Mouse (Mus musculus) lung, embryonic 14.5 days (tissue): ENCODE results near the gene Ndufb7. TPM values are rescaled to one million over a fixed set of nuclear protein-coding genes. Genes with fewer than 3 reads are reported as not detected.
A peak's percentile ranks its signal among the peaks of the same experiment; 100 is the strongest.
"Not testable (repeated sequence)": the region's sequence is repeated elsewhere in the genome, so short reads cannot be mapped to it uniquely, and the experiment has no call there.

ENCODE experiments used
- ATAC-seq: fragments of 200-750 bp; cut with Nextera tagmentation; 2 replicates; pipeline ENCODE4 v1.8.0; 2017; ENCODE audit warnings: mild to moderate bottlenecking, moderate TSS enrichment, moderate library complexity; ENCODE audit not compliant: insufficient read depth
- DNase-seq: peaks from one replicate; pipeline ENCODE4 v3.0.0-alpha.2; 2015
- H3K27ac ChIP-seq: fragments of 300-500 bp; sonication (generic); 2 replicates; pipeline ENCODE4 v1.5.1; 2014; ENCODE audit warnings: low read depth, mild to moderate bottlenecking, moderate library complexity
- H3K27me3 ChIP-seq: fragments of 300-500 bp; sonication (generic); 2 replicates; pipeline ENCODE4 v1.6.1; 2014; ENCODE audit warnings: low read length, control low read depth; ENCODE audit not compliant: insufficient read depth
- H3K36me3 ChIP-seq: fragments of 300-500 bp; sonication (generic); 2 replicates; pipeline ENCODE4 v1.6.1; 2014; ENCODE audit warnings: control low read depth; ENCODE audit not compliant: insufficient read depth
- H3K4me1 ChIP-seq: fragments of 300-500 bp; sonication (generic); 2 replicates; pipeline ENCODE4 v1.6.1; 2014; ENCODE audit warnings: antibody characterized with exemption, control low read depth; ENCODE audit not compliant: insufficient read depth
- H3K4me2 ChIP-seq: fragments of 300-500 bp; sonication (generic); 2 replicates; pipeline ENCODE4 v1.6.1; 2014; ENCODE audit warnings: mild to moderate bottlenecking
- H3K4me3 ChIP-seq: fragments of 300-500 bp; sonication (generic); 2 replicates; pipeline ENCODE4 v1.5.1; 2014; ENCODE audit warnings: low read depth, low read length
- H3K9ac ChIP-seq: fragments of 300-500 bp; sonication (generic); 2 replicates; pipeline ENCODE4 v1.6.1; 2014
- H3K9me3 ChIP-seq: fragments of 300-500 bp; sonication (generic); 2 replicates; pipeline ENCODE4 v1.6.1; 2016; ENCODE audit warnings: low read depth, low read length, control low read depth
- CTCF ChIP-seq: IDR thresholded peaks from 2 replicates; pipeline ENCODE4 v1.5.1; 2016; ENCODE audit warnings: antibody characterized with exemption, low read depth
- WGBS: fragments of 180-500 bp; shearing (Covaris S2); extraction: QIAGEN DNeasy Blood & Tissue Kit; methylation state at CpG from one replicate; pipeline ENCODE4 v1.1.7; 2014; 5-methylcytosine and 5-hydroxymethylcytosine counted together
- polyA plus RNA-seq: library from polyadenylated mRNA; unstranded; fragments of >200 nt; fragmentation: Nextera tagmentation; extraction: Ambion mirVana; gene quantifications from 2 replicates; pipeline ENCODE4 v1.2.1, GENCODE M21; 2014

Gene Ndufb7
- polyA plus RNA-seq, 1 experiment from 2014 or later = 362 TPM

DNA sequence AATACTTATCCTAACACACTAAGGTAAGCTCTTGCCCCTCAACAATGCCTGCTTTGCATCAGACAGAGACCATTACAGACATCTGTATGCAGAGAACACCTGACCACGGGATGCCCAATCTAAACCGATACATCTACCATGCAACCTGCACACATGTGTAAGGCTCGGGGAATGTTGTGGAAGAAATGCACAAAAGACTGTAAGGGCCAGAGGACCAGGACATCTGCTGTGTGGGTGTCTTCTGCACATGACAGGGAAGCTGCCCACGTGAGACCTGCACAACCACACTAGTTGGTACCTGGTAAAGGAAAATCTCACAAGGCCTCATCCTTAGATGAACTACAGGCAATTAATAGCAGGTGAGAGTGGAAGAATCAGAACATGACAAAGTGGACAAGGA lies 3.2 kb upstream of the Ndufb7 start:
- Histone ChIP-seq H3K4me1 (no peaks in the 10 kb centered on the region; the same call in 1 of the 2 replicates), H3K4me2 (no peak overlapping the region), H3K36me3 (no peaks in the 10 kb centered on the region), H3K4me3 (no peak overlapping the region), H3K27ac (no peak overlapping the region), H3K27me3 (no peaks in the 10 kb centered on the region), H3K9me3 (no peaks in the 10 kb centered on the region), H3K9ac (no peak overlapping the region)
- DNase-seq (no peak), ATAC-seq (no peak)
- 71% methylated on average over 4 of the region's 4 CpGs for WGBS
- TF ChIP-seq CTCF = no peak

DNA sequence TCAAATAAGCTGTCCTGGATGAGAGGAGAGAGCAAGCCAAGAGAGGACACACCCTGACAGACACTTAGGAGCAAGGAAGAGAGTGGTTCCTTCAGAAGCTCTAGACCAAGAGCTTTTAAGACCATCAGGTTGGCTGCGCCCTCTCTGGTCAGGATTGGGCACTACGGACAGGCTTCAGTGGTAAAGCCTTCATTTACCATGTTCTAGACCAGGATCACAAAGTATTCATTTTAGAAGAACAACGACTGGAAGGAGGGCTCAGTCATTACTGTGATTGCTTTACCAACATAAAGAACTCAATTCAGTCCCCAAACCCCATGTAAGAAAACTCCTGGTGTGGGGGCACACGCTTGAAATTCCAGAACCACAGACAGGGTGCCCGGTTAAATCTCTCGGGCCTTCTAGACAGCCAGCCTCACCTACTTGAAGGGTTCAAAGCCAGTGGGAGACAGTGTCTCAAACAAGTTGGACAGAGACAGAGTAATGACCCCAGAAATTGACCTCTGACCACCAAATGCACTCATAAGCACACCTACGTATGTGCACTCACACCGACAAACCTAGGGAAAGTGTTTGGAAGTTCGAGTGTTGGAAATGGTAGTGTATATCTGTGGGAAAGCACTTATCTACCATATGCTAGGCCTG lies 618 bp upstream of the Ndufb7 start:
- peak; percentile 51; the same call in 1 of the 2 replicates for TF ChIP-seq CTCF
- 70% methylated on average over 9 of the region's 9 CpGs for WGBS
- Histone ChIP-seq H3K27me3 (no peaks in the 10 kb centered on the region), H3K4me2 (peak overlapping the region; percentile 72), H3K4me3 (peak overlapping the region; percentile 77), H3K27ac (no peak overlapping the region), H3K9ac (peak overlapping the region; percentile 80; the same call in 1 of the 2 replicates), H3K9me3 (no peaks in the 10 kb centered on the region), H3K36me3 (peaks cover 14% of the 10 kb centered on the region), H3K4me1 (no peaks in the 10 kb centered on the region; the same call in 1 of the 2 replicates)
- peak; percentile 13 for ATAC-seq
- peak; percentile 63 for DNase-seq

GRCm38 (mm10) chr8:83567668-83568067 lies 1.2 kb downstream of the Ndufb7 start:
- no peaks in the 10 kb centered on the region; the same call in 1 of the 2 replicates for H3K4me1 ChIP-seq
- peaks cover 32% of the 10 kb centered on the region for H3K36me3 ChIP-seq
- no peak overlapping the region for H3K27ac ChIP-seq
- WGBS = 53% methylated on average over 3 of the region's 3 CpGs
- peak overlapping the region; percentile 80 for H3K9ac ChIP-seq
- H3K9me3 ChIP-seq = no peaks in the 10 kb centered on the region
- peak overlapping the region; percentile 77 for H3K4me3 ChIP-seq
- ATAC-seq = no peak
- DNase-seq = no peak
- no peaks in the 10 kb centered on the region for H3K27me3 ChIP-seq
- H3K4me2 ChIP-seq = peak overlapping the region; percentile 72
- TF ChIP-seq CTCF = no peak

GRCm38 (mm10) chr8:83568128-83568527 lies 1.7 kb downstream of the Ndufb7 start:
- no peak for TF ChIP-seq CTCF
- peak overlapping the region; percentile 80; the same call in 1 of the 2 replicates for H3K9ac ChIP-seq

DNA sequence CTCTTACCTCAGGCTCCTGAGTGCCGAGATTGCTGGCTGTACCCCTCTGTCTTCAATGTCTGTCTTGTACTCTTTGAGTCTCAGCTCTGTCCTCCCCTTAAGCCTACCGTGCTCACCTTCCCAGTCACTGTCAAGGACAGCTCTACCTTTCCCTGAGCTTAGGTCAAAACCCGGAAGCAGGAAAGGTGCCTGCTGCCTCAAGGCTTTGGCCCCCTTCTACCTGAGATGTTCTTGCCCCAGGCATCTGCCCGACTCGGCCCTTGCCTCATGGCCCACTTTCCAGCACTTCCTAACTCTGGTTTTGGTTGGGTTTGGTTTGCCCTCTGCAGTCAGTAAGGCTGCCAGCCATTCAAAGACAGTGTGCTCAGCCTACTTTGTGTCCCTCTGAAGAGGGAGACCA lies 2.3 kb downstream of the Ndufb7 start:
- no peak overlapping the region for H3K4me3 ChIP-seq
- DNase-seq (no peak), ATAC-seq (no peak)
- no peak overlapping the region for H3K4me2 ChIP-seq
- H3K4me1 ChIP-seq = no peaks in the 10 kb centered on the region; the same call in 1 of the 2 replicates
- TF ChIP-seq CTCF = no peak
- H3K9ac ChIP-seq = no peak overlapping the region
- no peaks in the 10 kb centered on the region for H3K27me3 ChIP-seq
- 75% methylated on average over 5 of the region's 5 CpGs for WGBS
- no peaks in the 10 kb centered on the region for H3K9me3 ChIP-seq
- H3K27ac ChIP-seq = no peak overlapping the region
- H3K36me3 ChIP-seq = peaks cover 43% of the 10 kb centered on the region

More at GRCm38 (mm10) chr8:83568128-83568527, 1.7 kb downstream of the Ndufb7 start:
- Histone ChIP-seq H3K4me2 (peak overlapping the region; percentile 72; the same call in 1 of the 2 replicates), H3K36me3 (peaks cover 37% of the 10 kb centered on the region), H3K4me1 (no peaks in the 10 kb centered on the region; the same call in 1 of the 2 replicates), H3K27ac (no peak overlapping the region), H3K9me3 (no peaks in the 10 kb centered on the region), H3K4me3 (no peak overlapping the region), H3K27me3 (no peaks in the 10 kb centered on the region)
- no peak for DNase-seq
- ATAC-seq = no peak
- WGBS = 58% methylated on average over 5 of the region's 5 CpGs

DNA sequence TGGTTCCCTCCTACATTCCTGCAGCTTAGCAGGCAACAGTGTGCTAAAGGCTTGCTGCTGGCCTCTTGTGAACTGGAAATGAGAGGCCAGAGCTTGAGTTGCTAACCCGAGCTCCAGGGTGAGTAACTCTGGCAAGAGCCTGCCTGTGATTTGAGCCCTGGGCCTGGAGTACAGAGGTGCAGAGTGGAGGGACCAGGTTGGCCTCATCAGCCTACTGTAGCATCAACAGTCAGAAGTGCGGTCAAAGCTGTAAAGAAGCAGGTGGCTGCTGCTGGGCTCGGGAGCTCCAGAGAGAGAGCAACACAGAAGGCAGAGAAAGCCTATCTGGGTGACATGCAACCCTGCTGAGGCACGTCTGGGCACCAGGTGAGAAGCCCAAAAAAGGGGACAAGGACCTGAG lies 2.7 kb downstream of the Ndufb7 start:
- no peaks in the 10 kb centered on the region for H3K27me3 ChIP-seq
- no peak for DNase-seq
- no peak overlapping the region for H3K4me3 ChIP-seq
- WGBS = 69% methylated on average over 4 of the region's 4 CpGs
- no peak for TF ChIP-seq CTCF
- no peak overlapping the region for H3K4me2 ChIP-seq
- peaks cover 47% of the 10 kb centered on the region for H3K36me3 ChIP-seq
- H3K27ac ChIP-seq = no peak overlapping the region
- H3K9ac ChIP-seq = no peak overlapping the region
- ATAC-seq = no peak
- no peaks in the 10 kb centered on the region; the same call in 1 of the 2 replicates for H3K4me1 ChIP-seq
- H3K9me3 ChIP-seq = no peaks in the 10 kb centered on the region

GRCm38 (mm10) chr8:83570272-83571000 lies 4.0 kb downstream of the Ndufb7 start:
- peaks cover 51% of the 10 kb centered on the region for H3K36me3 ChIP-seq
- H3K9ac ChIP-seq = no peak overlapping the region
- H3K27ac ChIP-seq = no peak overlapping the region
- DNase-seq (no peak), ATAC-seq (no peak)
- H3K27me3 ChIP-seq = no peaks in the 10 kb centered on the region
- 76% methylated on average over 15 of the region's 15 CpGs for WGBS
- H3K4me1 ChIP-seq = peaks cover 3% of the 10 kb centered on the region
- H3K4me3 ChIP-seq = no peak overlapping the region
- H3K9me3 ChIP-seq = no peaks in the 10 kb centered on the region
- no peak overlapping the region for H3K4me2 ChIP-seq
- TF ChIP-seq CTCF = no peak

DNA sequence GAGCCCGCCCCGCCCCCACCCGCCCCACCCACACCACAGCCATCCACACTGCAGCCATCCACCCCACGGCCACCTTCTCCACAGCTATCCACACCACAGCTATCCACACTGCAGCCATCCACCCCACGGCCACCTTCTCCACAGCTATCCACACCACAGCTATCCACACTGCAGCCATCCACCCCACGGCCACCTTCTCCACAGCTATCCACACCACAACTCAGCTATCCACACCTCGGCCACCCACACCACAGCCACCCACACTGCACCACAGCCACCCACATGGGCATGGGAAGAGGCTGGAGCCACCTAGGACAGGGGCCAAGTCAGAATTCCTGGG lies 4.5 kb downstream of the Ndufb7 start:
- H3K36me3 ChIP-seq = peaks cover 51% of the 10 kb centered on the region
- not testable (repeated sequence) for H3K9me3 ChIP-seq, H3K4me3 ChIP-seq, ATAC-seq, H3K9ac ChIP-seq, H3K27me3 ChIP-seq, H3K4me1 ChIP-seq, H3K4me2 ChIP-seq, H3K27ac ChIP-seq, DNase-seq
- WGBS = 93% methylated on average over 5 of the region's 7 CpGs
